Mouse (Mus musculus): ENCODE results near the gene Wdr93.
"Not testable (repeated sequence)": the region's sequence is repeated elsewhere in the genome, so short reads cannot be mapped to it uniquely, and the experiment has no call there.

The Wdr93 gene

DNA sequence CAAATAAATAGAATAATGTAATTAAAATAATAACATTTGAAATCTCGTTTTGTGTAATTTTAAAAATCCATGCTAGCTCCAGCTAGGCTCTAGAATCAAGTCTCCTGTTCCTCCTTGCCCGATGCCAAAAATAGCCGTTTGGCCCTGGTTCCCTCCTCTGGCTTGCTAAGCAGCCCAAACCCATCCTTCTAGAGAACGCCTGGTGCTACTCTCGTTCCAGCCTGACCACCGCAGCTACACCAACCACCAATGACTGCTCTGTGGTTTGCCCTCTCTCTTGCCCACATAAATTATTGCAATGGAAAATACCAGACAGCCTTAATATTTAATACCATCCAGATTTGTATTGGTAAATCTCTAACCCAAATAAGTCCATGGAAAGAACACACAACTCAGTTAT, 4.7 kb downstream of the Wdr93 start:
- in situ Hi-C loops (cut with MboI, MseI), result no loop called here

DNA sequence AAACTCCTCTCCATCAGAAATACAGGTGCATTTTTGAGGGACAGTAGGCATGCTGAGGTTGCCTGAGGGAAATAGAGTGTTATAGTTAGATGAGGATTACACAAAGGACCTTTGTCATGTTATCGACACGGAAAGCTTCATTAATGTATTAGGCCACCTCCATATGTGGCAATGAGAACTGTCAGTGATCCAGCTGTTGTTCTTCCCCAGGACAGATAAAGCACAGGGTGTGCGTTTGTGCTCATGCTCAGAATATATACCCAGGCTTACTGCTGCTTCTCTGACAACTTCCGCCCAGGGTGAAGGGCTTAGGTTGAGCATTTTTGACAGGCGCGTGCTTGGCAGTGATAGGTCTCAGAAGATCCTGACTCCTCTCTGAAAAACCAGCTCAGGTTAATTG, 6.5 kb downstream of the Wdr93 start:
- in situ Hi-C loops (cut with MboI, MseI), result no loop called here

DNA sequence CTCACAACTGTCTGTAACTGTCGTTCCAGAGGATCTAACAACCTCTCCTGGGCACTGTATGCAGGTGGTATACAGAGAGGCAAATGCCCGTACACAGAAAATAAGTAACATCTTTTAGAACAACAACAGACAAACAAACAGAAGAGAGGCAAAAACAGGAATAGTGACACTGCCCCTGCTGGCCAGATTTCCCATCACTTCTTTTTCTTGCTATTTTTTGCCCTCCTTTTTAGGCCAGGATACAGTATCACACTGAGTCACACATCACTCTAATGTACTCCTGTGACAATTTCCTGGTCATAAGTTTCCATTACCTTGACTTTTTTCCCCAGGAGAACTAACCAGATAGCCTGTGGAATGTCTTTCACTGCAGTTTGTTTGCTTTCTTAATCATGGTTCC, 13.4 kb downstream of the Wdr93 start:
- in situ Hi-C loops (cut with MboI, MseI), result no loop called here

- in situ Hi-C loops (cut with MboI, MseI), result no loop called here
Measured at GRCm38 (mm10) chr7:79758176-79758575, 15.2 kb downstream of the Wdr93 start.

GRCm38 (mm10) chr7:79759766-79760165, 16.8 kb downstream of the Wdr93 start:
- in situ Hi-C loops (cut with MboI, MseI), result no loop called here

- in situ Hi-C loops (cut with MboI, MseI), result no loop called here
Measured at GRCm38 (mm10) chr7:79761124-79761876, 18.3 kb downstream of the Wdr93 start.

- in situ Hi-C loops (cut with MboI, MseI), result no loop called here
Measured at GRCm38 (mm10) chr7:79762106-79762505, 19.1 kb downstream of the Wdr93 start.

GRCm38 (mm10) chr7:79765991-79766390, 23.0 kb downstream of the Wdr93 start:
- in situ Hi-C loops (cut with MboI, MseI), result no loop called here

DNA sequence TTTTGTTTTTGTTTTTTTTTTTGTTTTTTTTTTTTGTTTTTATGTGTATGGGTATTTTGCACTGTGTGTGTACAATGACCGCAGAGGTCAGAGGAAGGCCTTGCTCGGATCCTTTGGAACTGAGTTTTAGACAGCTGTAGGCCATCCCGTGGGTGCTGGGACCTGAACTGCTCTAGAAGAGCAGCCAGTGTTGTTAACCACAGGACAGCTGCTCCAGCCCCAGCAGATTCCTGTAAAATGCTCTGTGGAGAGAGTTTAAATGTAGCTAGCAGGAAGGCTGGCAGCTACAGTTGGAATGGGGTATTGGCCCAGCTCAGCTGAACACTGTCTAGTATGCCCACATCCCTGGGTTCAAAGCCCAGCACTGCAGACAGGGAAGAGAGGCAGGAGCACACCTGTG, 26.7 kb downstream of the Wdr93 start:
- in situ Hi-C loops (cut with MboI, MseI), result no loop called here

- in situ Hi-C loops (cut with MboI, MseI), result no loop called here
Measured at GRCm38 (mm10) chr7:79771561-79772512, 28.9 kb downstream of the Wdr93 start.

- in situ Hi-C loops (cut with MboI, MseI), result no loop called here
Measured at GRCm38 (mm10) chr7:79780647-79781626, 38.0 kb downstream of the Wdr93 start.

DNA sequence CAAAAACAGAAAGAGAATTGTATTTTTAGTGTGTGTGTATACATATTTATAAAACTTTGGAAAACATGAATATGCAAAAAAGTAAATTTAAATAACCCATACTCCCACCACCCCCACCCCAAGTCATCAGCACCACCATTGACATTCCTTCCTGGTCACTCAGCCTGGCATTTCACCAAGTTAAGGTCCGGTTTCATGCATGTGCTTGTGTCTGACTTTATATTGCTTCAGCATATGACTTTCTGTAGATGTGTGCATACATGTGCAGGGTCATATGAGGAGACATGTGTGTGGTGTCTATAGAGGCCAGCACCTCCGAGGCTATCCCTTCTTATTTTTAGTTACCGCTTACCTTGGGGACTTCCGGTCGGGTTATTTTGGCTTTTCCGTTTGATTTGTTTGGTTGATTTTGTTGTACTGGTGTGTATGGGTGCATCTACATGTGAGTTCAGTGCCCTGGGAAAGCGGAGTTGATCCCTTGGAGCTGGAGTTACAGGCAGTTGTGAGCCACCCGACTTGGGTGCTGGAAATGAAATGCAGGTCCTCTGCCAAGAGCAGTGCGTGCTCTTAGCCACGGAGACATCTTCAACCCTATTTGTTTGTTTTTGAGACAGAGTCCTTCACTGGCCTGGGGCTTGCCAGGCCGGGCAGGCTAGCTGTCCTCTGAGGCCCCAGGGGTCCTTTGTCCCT, 39.0 kb downstream of the Wdr93 start:
- in situ Hi-C loops (cut with MboI, MseI), result no loop called here

- in situ Hi-C loops (cut with MboI, MseI), result no loop called here
Measured at GRCm38 (mm10) chr7:79782516-79782855, 39.5 kb downstream of the Wdr93 start.

- in situ Hi-C loops (cut with MboI, MseI), result no loop called here
Measured at GRCm38 (mm10) chr7:79786295-79786694, 43.3 kb downstream of the Wdr93 start.

- in situ Hi-C loops (cut with MboI, MseI), result not testable (repeated sequence)
Measured at GRCm38 (mm10) chr7:79789812-79790211, 46.8 kb downstream of the Wdr93 start.

DNA sequence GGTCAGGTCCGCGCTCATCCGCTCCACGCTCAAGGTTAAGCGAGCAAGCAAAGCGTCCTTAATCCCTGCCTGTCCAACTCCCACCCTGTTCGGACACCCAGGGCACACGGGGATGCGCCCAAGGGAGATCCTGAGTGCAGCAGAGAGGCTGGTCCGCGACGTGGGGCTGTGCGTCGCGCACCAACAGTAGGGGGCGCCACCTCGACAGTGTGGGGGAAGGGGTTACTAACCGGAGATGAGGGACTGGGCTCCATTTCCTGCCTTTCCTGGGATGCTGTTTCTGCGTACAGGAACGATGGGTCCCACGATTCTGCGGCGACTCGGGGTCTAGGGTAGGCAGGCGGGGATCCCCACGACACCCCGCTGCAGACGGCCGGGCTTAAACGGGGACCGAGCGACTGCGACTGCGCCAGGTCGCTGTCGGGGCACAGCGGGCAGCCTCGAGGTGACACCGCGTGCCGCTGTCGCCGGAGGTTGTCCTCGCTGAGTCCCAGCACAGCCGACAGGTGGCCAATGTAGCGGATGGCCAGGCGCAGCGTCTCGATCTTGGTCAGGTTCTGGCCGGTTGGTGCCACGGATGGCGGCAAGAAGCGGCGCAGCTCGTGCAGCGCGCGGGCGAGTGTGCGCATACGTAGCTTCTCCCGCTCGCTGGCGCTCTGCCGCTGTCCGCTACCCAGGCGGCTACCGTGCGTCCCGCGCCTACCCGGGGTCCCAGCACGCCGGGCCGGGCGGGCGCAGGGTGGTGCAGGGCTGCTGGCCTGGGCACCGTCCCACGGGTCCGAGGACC, 49.9 kb downstream of the Wdr93 start:
- in situ Hi-C loops (cut with MboI, MseI), result no loop called here

GRCm38 (mm10) chr7:79793688-79794087, 50.7 kb downstream of the Wdr93 start, which contains the start of gene Mesp1:
TSS of gene Mesp1 (minus strand) at chr7:79793788.
- in situ Hi-C loops (cut with MboI, MseI), result no loop called here

- in situ Hi-C loops (cut with MboI, MseI), result loop anchor here (5.0 kb wide), 1 partner anchor 114 kb away; no protein-coding TSS in a partner anchor
Measured at GRCm38 (mm10) chr7:79798606-79799005, 55.6 kb downstream of the Wdr93 start.

- in situ Hi-C loops (cut with MboI, MseI), result loop anchor here (5.0 kb wide), 1 partner anchor 113 kb away; no protein-coding TSS in a partner anchor
Measured at GRCm38 (mm10) chr7:79799048-79799447, 56.1 kb downstream of the Wdr93 start.

GRCm38 (mm10) chr7:79799506-79799905, 56.5 kb downstream of the Wdr93 start:
- in situ Hi-C loops (cut with MboI, MseI), result loop anchor here (5.0 kb wide), 1 partner anchor 113 kb away; no protein-coding TSS in a partner anchor
